Mouse (Mus musculus): ENCODE results near the gene Ptpro. TPM values are rescaled to one million over a fixed set of nuclear protein-coding genes. Genes with fewer than 3 reads are reported as not detected.

Gene Ptpro
- polyA plus RNA-seq, 1 experiment from 2014 or later, result 11.5 TPM

DNA sequence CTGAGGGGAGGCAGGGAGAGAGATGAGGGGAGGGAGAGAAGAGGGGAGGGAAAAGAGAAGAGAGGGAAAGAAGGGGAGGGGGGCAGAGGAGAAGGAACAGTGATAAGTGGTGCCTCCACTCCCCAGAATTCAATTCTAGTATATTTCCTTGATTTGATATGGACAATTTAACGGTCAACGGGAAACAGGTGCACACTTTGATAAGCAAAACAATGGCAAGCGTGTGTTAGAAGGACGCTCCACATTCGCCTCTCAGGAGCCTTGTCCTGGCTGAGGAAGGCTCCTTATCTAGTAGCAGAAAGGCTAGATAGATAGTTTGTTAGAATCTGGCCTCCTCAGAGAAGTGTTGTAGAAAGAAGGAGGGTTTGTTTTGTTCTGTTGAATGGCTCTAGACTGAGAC is 260.6 kb downstream of the Ptpro start:
- H3K27me3 ChIP-seq (ENCODE audit: control insufficient read depth, insufficient read depth, low read length), result no peaks in the 10 kb centered on the region
- H3K4me2 ChIP-seq (replicated peaks; ENCODE audit: low read depth, low read length), result no peak overlapping the region
- no peak overlapping the region for H3K27ac ChIP-seq (ENCODE audit: low read depth, low read length)
- no peaks in the 10 kb centered on the region for H3K9me3 ChIP-seq (ENCODE audit: control insufficient read depth, low read length)
- ATAC-seq (ENCODE audit: low FRiP score, low TSS enrichment), result no peak
- no peaks in the 10 kb centered on the region; the same call in 1 of the 2 replicates for H3K36me3 ChIP-seq (ENCODE audit: control insufficient read depth, insufficient read depth, low read length)
- H3K4me3 ChIP-seq (ENCODE audit: low read length), result no peak overlapping the region
- no peaks in the 10 kb centered on the region for H3K4me1 ChIP-seq (ENCODE audit: control insufficient read depth, insufficient read depth, low read length)
- WGBS, result 77% methylated on average over 5 of the region's 5 CpGs
- no peak overlapping the region for H3K9ac ChIP-seq (ENCODE audit: low read depth, low read length)

Other genes with a start within 250 kb of the Ptpro start
- gene Rerg, start 81.8 kb upstream of the Ptpro start, polyA plus RNA-seq (2014; fragmentation: Nextera tagmentation; extraction: Ambion mirVana), result 8.8 and 13.2 TPM in 2 replicates